Mouse (Mus musculus) brain, embryonic 18.5 days (tissue): Measurements from ENCODE around the gene Exoc4.

Experiments
- DNase-seq: peaks from one replicate; pipeline ENCODE4 v3.0.0-alpha.2; 2012; ENCODE audit warnings: low read depth, low spot score

Exoc4 gene

GRCm38 (mm10) chr6:33865752-33866151, 616.9 kb downstream of the Exoc4 start:
- no peak for DNase-seq

- no peak for DNase-seq
Observed at GRCm38 (mm10) chr6:33866901-33867580, 618.2 kb downstream of the Exoc4 start.

GRCm38 (mm10) chr6:33869251-33869650, 620.4 kb downstream of the Exoc4 start:
- DNase-seq: no peak

- no peak for DNase-seq
Observed at GRCm38 (mm10) chr6:33870468-33871142, 621.7 kb downstream of the Exoc4 start.

- no peak for DNase-seq
Observed at GRCm38 (mm10) chr6:33871286-33871685, 622.4 kb downstream of the Exoc4 start.

GRCm38 (mm10) chr6:33872192-33872591, 623.3 kb downstream of the Exoc4 start:
- no peak for DNase-seq

GRCm38 (mm10) chr6:33873000-33873399, 624.1 kb downstream of the Exoc4 start:
- no peak for DNase-seq

GRCm38 (mm10) chr6:33874291-33875014, 625.6 kb downstream of the Exoc4 start:
- DNase-seq: no peak

GRCm38 (mm10) chr6:33884141-33884683, 635.3 kb downstream of the Exoc4 start:
- DNase-seq: no peak

- no peak for DNase-seq
Observed at GRCm38 (mm10) chr6:33886941-33887340, 638.1 kb downstream of the Exoc4 start.

- no peak for DNase-seq
Observed at GRCm38 (mm10) chr6:33890926-33891325, 642.0 kb downstream of the Exoc4 start.

- no peak for DNase-seq
Observed at GRCm38 (mm10) chr6:33892142-33892541, 643.3 kb downstream of the Exoc4 start.

- DNase-seq: no peak
Observed at GRCm38 (mm10) chr6:33899973-33900372, 651.1 kb downstream of the Exoc4 start.

GRCm38 (mm10) chr6:33900615-33901014, 651.7 kb downstream of the Exoc4 start:
- no peak for DNase-seq

GRCm38 (mm10) chr6:33905099-33905498, 656.2 kb downstream of the Exoc4 start:
- DNase-seq: no peak

- DNase-seq: no peak
Observed at GRCm38 (mm10) chr6:33910671-33911070, 661.8 kb downstream of the Exoc4 start.

- DNase-seq: no peak
Observed at GRCm38 (mm10) chr6:33913072-33913471, 664.2 kb downstream of the Exoc4 start.

GRCm38 (mm10) chr6:33913486-33913885, 664.6 kb downstream of the Exoc4 start:
- DNase-seq: no peak

GRCm38 (mm10) chr6:33913964-33914363, 665.1 kb downstream of the Exoc4 start:
- DNase-seq: peak; percentile 28

- DNase-seq: no peak
Observed at GRCm38 (mm10) chr6:33923571-33923970, 674.7 kb downstream of the Exoc4 start.

GRCm38 (mm10) chr6:33924888-33925287, 676.0 kb downstream of the Exoc4 start:
- DNase-seq: no peak

GRCm38 (mm10) chr6:33929342-33930086, 680.6 kb downstream of the Exoc4 start:
- DNase-seq: peak; percentile 71
